Mouse (Mus musculus) neural tube, embryonic 14.5 days (tissue): ENCODE measurements around the gene Olfr885. TPM values are rescaled to one million over a fixed set of nuclear protein-coding genes. Genes with fewer than 3 reads are reported as not detected.

ENCODE experiments used
- ATAC-seq: fragments of 200-750 bp; cut with Nextera tagmentation; 2 replicates; pipeline ENCODE4 v1.8.0; 2017; ENCODE audit warnings: low read depth, mild to moderate bottlenecking, moderate TSS enrichment, moderate library complexity
- H3K27ac ChIP-seq: fragments of 300-500 bp; sonication (generic); 2 replicates; pipeline ENCODE4 v1.5.1; 2014; ENCODE audit warnings: low read depth, mild to moderate bottlenecking, control low read depth, low read length, moderate library complexity, mixed read lengths
- H3K27me3 ChIP-seq: fragments of 300-500 bp; sonication (generic); 2 replicates; pipeline ENCODE4 v1.6.1; 2014; ENCODE audit warnings: low read length; ENCODE audit not compliant: control insufficient read depth, insufficient read depth
- H3K36me3 ChIP-seq: fragments of 300-500 bp; sonication (generic); 2 replicates; pipeline ENCODE4 v1.6.1; 2014; ENCODE audit warnings: low read length, mixed read lengths; ENCODE audit not compliant: control insufficient read depth, insufficient read depth
- H3K4me1 ChIP-seq: fragments of 300-500 bp; sonication (generic); 2 replicates; pipeline ENCODE4 v1.6.1; 2014; ENCODE audit warnings: low read length; ENCODE audit not compliant: control insufficient read depth, insufficient read depth
- H3K4me2 ChIP-seq: fragments of 300-500 bp; sonication (generic); 2 replicates; pipeline ENCODE4 v1.6.1; 2014; ENCODE audit warnings: mild to moderate bottlenecking, low read depth, low read length, control low read depth
- H3K4me3 ChIP-seq: fragments of 300-500 bp; sonication (generic); 2 replicates; pipeline ENCODE4 v1.5.1; 2014; ENCODE audit warnings: low read depth, low read length, control low read depth, mixed read lengths
- H3K9ac ChIP-seq: fragments of 300-500 bp; sonication (generic); replicated peaks from 2 replicates; pipeline ENCODE4 v1.6.1; 2014; ENCODE audit warnings: low read depth, mild to moderate bottlenecking, control low read depth, low read length, mixed read lengths
- H3K9me3 ChIP-seq: fragments of 300-500 bp; sonication (generic); 2 replicates; pipeline ENCODE4 v1.6.1; 2016; ENCODE audit warnings: low read length; ENCODE audit not compliant: control insufficient read depth
- WGBS: fragments of 180-500 bp; shearing (Covaris S2); extraction: QIAGEN DNeasy Blood & Tissue Kit; methylation state at CpG from one replicate; pipeline ENCODE4 v1.1.7; 2014; 5-methylcytosine and 5-hydroxymethylcytosine counted together
- polyA plus RNA-seq: library from polyadenylated mRNA; unstranded; fragments of >200 nt; fragmentation: Nextera tagmentation; extraction: Ambion mirVana; gene quantifications from 2 replicates; pipeline ENCODE4 v1.2.1, GENCODE M21; 2014

Gene Olfr885
- polyA plus RNA-seq, result not detected in 2 replicates

GRCm38 (mm10) chr9:38061022-38061421, at the start of gene Olfr885:
Olfr885 (plus strand) TSS chr9:38061322.
- no peak within 1 kb of the TSS for H3K4me2 ChIP-seq
- ATAC-seq, result no peak
- H3K4me1 ChIP-seq, result no peaks in the 10 kb centered on the region
- H3K36me3 ChIP-seq, result no peaks in the 10 kb centered on the region
- no peaks in the 10 kb centered on the region for H3K9me3 ChIP-seq
- WGBS, result 93% methylated on average over 3 of the region's 3 CpGs
- H3K27ac ChIP-seq, result no peak within 1 kb of the TSS
- no peaks in the 10 kb centered on the region for H3K27me3 ChIP-seq
- H3K9ac ChIP-seq, result no peak within 1 kb of the TSS
- H3K4me3 ChIP-seq, result no peak within 1 kb of the TSS

DNA sequence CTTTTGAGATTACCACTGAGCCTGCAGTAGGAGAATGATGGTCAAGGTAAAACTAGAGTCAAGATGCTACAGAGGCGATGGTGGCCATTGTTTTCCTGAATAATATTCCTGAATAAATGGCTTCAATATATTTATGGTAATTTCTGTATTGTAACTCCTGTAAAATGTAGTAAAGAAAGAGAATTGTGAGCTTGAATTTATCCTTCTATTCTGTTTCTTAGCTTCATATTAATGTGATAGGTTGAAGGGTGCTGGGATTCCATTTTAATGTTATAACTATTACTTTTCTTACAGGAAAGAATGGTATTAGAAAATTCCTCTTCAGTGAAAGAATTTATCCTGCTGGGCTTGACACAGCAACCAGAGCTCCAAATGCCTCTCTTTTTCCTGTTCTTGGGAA, 35.6 kb upstream of the Olfr885 start, which contains the start of gene Olfr883:
Olfr883 (plus strand) TSS at position 301 of the 400 bp plus-strand sequence.
- H3K36me3 ChIP-seq, result no peaks in the 10 kb centered on the region
- H3K27ac ChIP-seq, result no peak within 1 kb of the TSS
- H3K9me3 ChIP-seq, result no peaks in the 10 kb centered on the region
- no peak for ATAC-seq
- H3K27me3 ChIP-seq, result no peaks in the 10 kb centered on the region
- H3K4me3 ChIP-seq, result no peak within 1 kb of the TSS
- H3K9ac ChIP-seq, result no peak within 1 kb of the TSS
- H3K4me1 ChIP-seq, result no peaks in the 10 kb centered on the region
- 85% methylated on average over 1 of the region's 1 CpGs for WGBS
- no peak within 1 kb of the TSS for H3K4me2 ChIP-seq

DNA sequence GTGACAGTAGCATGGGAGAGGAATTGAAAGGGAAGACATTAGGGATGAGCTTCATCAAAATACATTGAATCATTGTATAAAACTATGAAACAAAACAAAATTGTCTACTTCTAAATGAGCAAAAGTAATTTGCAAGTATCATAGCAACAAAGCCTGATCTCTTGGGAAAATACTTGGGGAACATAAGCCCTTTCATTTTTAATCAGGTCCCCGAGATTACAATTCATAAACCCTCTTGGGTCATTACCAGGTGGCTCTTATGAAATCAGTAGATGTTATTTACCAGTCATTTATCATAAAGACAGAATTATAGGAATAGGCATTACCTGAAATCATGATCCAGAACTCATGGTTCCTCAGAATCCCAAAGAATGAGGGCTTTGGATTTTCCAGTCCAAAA, 14.9 kb upstream of the Olfr885 start, which contains the start of gene Olfr884:
Olfr884 (plus strand) TSS at position 301 of the 400 bp plus-strand sequence.
- ATAC-seq, result no peak
- no peak within 1 kb of the TSS for H3K4me2 ChIP-seq
- H3K4me1 ChIP-seq, result no peaks in the 10 kb centered on the region
- no peaks in the 10 kb centered on the region for H3K27me3 ChIP-seq
- 77% methylated on average over 1 of the region's 1 CpGs for WGBS
- no peak within 1 kb of the TSS for H3K4me3 ChIP-seq
- H3K27ac ChIP-seq, result no peak within 1 kb of the TSS
- H3K36me3 ChIP-seq, result no peaks in the 10 kb centered on the region
- no peaks in the 10 kb centered on the region for H3K9me3 ChIP-seq
- H3K9ac ChIP-seq, result no peak within 1 kb of the TSS

DNA sequence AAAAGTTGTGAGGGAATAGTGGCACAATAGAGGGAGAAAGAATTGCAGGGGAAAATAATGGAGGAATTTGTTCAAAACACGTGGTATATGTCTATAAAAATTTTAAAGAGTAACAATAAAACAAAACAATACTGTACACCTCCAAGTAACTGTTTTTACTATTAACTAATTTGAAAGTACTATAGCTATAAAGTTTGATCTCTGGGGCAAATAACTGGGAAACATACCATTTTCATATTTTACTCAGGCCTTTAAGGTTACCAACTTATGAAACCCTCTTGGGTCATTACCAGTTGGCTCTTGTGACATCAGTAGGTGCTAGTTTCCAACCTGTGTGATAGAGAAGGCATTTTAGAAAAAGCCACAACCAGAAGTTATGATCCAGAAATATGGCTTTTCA, 22.6 kb downstream of the Olfr885 start, which contains the start of gene Olfr887:
Olfr887 (plus strand) TSS at position 301 of the 400 bp plus-strand sequence.
- no peak for ATAC-seq
- H3K4me3 ChIP-seq, result no peak within 1 kb of the TSS
- H3K4me1 ChIP-seq, result no peaks in the 10 kb centered on the region
- H3K27me3 ChIP-seq, result no peaks in the 10 kb centered on the region
- H3K4me2 ChIP-seq, result no peak within 1 kb of the TSS
- WGBS, result 89% methylated on average over 1 of the region's 1 CpGs
- no peak within 1 kb of the TSS for H3K9ac ChIP-seq
- no peaks in the 10 kb centered on the region for H3K9me3 ChIP-seq
- no peaks in the 10 kb centered on the region for H3K36me3 ChIP-seq
- H3K27ac ChIP-seq, result no peak within 1 kb of the TSS

DNA sequence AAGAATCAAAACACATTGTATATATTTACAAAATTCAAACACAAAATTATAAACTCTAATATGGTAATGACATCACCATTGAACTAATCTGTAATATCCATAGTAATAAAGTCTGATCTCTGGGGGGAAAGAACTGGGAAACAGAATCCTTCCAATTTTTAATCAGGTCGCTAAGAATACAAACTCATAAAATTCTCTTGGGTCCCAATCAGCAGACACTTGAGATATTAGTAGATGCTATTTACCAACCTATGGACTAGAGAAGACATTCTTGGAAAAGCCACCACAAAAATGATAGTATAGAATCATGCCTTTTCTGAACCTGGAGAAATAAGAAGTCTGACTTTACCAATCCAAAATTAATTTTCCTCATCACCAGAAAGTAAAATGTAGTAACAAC, 46.7 kb downstream of the Olfr885 start, which contains the start of gene Olfr888:
Olfr888 (plus strand) TSS at position 301 of the 400 bp plus-strand sequence.
- no peaks in the 10 kb centered on the region for H3K27me3 ChIP-seq
- no peak within 1 kb of the TSS for H3K4me3 ChIP-seq
- no peaks in the 10 kb centered on the region for H3K4me1 ChIP-seq
- no peaks in the 10 kb centered on the region for H3K36me3 ChIP-seq
- H3K27ac ChIP-seq, result no peak within 1 kb of the TSS
- no peaks in the 10 kb centered on the region for H3K9me3 ChIP-seq
- 80% methylated on average over 1 of the region's 1 CpGs for WGBS
- H3K9ac ChIP-seq, result no peak within 1 kb of the TSS
- H3K4me2 ChIP-seq, result no peak within 1 kb of the TSS
- ATAC-seq, result no peak

Other genes starting within 250 kb of the Olfr885 start
- not detected in 2 replicates for gene Olfr877, start 207.1 kb upstream of the Olfr885 start, polyA plus RNA-seq
- not detected in 2 replicates for gene Olfr145, start 164.6 kb upstream of the Olfr885 start, polyA plus RNA-seq
- gene Olfr878, start 143.5 kb upstream of the Olfr885 start, polyA plus RNA-seq, result not detected in 2 replicates
- not detected in 2 replicates for gene Olfr881, start 69.5 kb upstream of the Olfr885 start, polyA plus RNA-seq
- gene Olfr883, start 35.5 kb upstream of the Olfr885 start, polyA plus RNA-seq, result not detected in 2 replicates
- not detected in 2 replicates for gene Olfr884, start 14.8 kb upstream of the Olfr885 start, polyA plus RNA-seq
- not detected in 2 replicates for gene Olfr887, start 22.8 kb downstream of the Olfr885 start, polyA plus RNA-seq
- not detected in 2 replicates for gene Olfr888, start 46.8 kb downstream of the Olfr885 start, polyA plus RNA-seq
- gene Olfr889, start 53.9 kb downstream of the Olfr885 start, polyA plus RNA-seq, result 0.04 TPM in 1 of 2 replicates, not detected in the other
- not detected in 2 replicates for gene Olfr890, start 81.2 kb downstream of the Olfr885 start, polyA plus RNA-seq
- gene Olfr891, start 119.5 kb downstream of the Olfr885 start, polyA plus RNA-seq, result not detected in 2 replicates
- not detected in 2 replicates for gene Olfr893, start 147.0 kb downstream of the Olfr885 start, polyA plus RNA-seq
- gene Olfr894, start 156.7 kb downstream of the Olfr885 start, polyA plus RNA-seq, result not detected in 2 replicates
- not detected in 2 replicates for gene Olfr143, start 191.5 kb downstream of the Olfr885 start, polyA plus RNA-seq
- gene Olfr895, start 206.5 kb downstream of the Olfr885 start, polyA plus RNA-seq, result not detected in 2 replicates
- not detected in 2 replicates for gene Olfr896-ps1, start 229.8 kb downstream of the Olfr885 start, polyA plus RNA-seq